Mouse (Mus musculus) retina, adult 2 months (tissue): ENCODE measurements around the gene Oxct2a.

Source experiments
- DNase-seq: peaks from one replicate; pipeline ENCODE4 v3.0.0-alpha.2; 2012; ENCODE audit warnings: low read depth, low spot score

The Oxct2a gene

DNA sequence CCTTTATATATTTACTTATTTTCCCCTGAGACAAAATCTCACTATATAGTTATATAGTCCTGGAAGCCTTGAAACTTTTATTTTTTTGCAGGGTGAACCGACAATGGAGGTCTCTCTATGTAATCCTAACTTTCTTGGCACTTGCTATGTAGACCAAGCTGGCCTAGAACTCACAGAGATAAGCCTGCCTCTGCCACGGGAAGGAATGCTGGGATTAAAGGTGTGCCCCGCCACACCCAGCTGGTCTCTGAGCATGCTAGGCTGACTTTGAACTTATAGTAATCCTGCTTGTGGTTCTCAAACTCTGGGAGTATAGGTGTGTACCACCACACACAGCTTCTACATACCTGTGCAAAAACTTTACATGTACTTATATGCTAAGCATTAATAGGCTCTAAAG, 43.3 kb downstream of the Oxct2a start:
- DNase-seq = no peak
